Mouse (Mus musculus): Measurements from ENCODE around the gene Ccdc57.

Gene Ccdc57

GRCm38 (mm10) chr11:120932564-120933398, at the start of gene Ccdc57:
Gene Ccdc57 (minus strand): TSS chr11:120932872.
- DNase-seq (ENCODE audit: low spot score in 2 of 2), result peak; percentile 84 to 88

- no peak for DNase-seq (ENCODE audit: low spot score in 2 of 2)
Measured at GRCm38 (mm10) chr11:120982459-120982858, 49.8 kb upstream of the Ccdc57 start.

- DNase-seq (ENCODE audit: low spot score in 2 of 2), result no peak
Measured at GRCm38 (mm10) chr11:120981661-120982060, 49.0 kb upstream of the Ccdc57 start.

GRCm38 (mm10) chr11:120980427-120981035, 47.9 kb upstream of the Ccdc57 start:
- DNase-seq (ENCODE audit: low spot score in 2 of 2), result no peak

GRCm38 (mm10) chr11:120979711-120980426, 47.2 kb upstream of the Ccdc57 start:
- no peak for DNase-seq (ENCODE audit: low spot score in 2 of 2)

- no peak for DNase-seq (ENCODE audit: low spot score in 2 of 2)
Measured at GRCm38 (mm10) chr11:120973318-120973717, 40.6 kb upstream of the Ccdc57 start.

GRCm38 (mm10) chr11:120971237-120971636, 38.6 kb upstream of the Ccdc57 start:
- no peak for DNase-seq (ENCODE audit: low spot score in 2 of 2)

GRCm38 (mm10) chr11:120969742-120970141, 37.1 kb upstream of the Ccdc57 start:
- no peak for DNase-seq (ENCODE audit: low spot score in 2 of 2)

GRCm38 (mm10) chr11:120965587-120965986, 32.9 kb upstream of the Ccdc57 start:
- DNase-seq (ENCODE audit: low spot score in 2 of 2), result no peak

- no peak for DNase-seq (ENCODE audit: low spot score in 2 of 2)
Measured at GRCm38 (mm10) chr11:120964195-120965157, 31.8 kb upstream of the Ccdc57 start.

- no peak for DNase-seq (ENCODE audit: low spot score in 2 of 2)
Measured at GRCm38 (mm10) chr11:120962909-120963308, 30.2 kb upstream of the Ccdc57 start.

GRCm38 (mm10) chr11:120962050-120962771, 29.5 kb upstream of the Ccdc57 start:
- DNase-seq (ENCODE audit: low spot score in 2 of 2), result no peak

- no peak for DNase-seq (ENCODE audit: low spot score in 2 of 2)
Measured at GRCm38 (mm10) chr11:120961594-120961993, 28.9 kb upstream of the Ccdc57 start.

GRCm38 (mm10) chr11:120960248-120960647, 27.6 kb upstream of the Ccdc57 start:
- no peak for DNase-seq (ENCODE audit: low spot score in 2 of 2)

GRCm38 (mm10) chr11:120959564-120959963, 26.9 kb upstream of the Ccdc57 start:
- no peak for DNase-seq (ENCODE audit: low spot score in 2 of 2)

- no peak for DNase-seq (ENCODE audit: low spot score in 2 of 2)
Measured at GRCm38 (mm10) chr11:120959066-120959465, 26.4 kb upstream of the Ccdc57 start.

- no peak for DNase-seq (ENCODE audit: low spot score in 2 of 2)
Measured at GRCm38 (mm10) chr11:120957731-120958257, 25.1 kb upstream of the Ccdc57 start.

- no peak for DNase-seq (ENCODE audit: low spot score in 2 of 2)
Measured at GRCm38 (mm10) chr11:120957052-120957451, 24.4 kb upstream of the Ccdc57 start.

- DNase-seq (ENCODE audit: low spot score in 2 of 2), result no peak
Measured at GRCm38 (mm10) chr11:120955701-120956100, 23.0 kb upstream of the Ccdc57 start.

- DNase-seq (ENCODE audit: low spot score in 2 of 2), result no peak
Measured at GRCm38 (mm10) chr11:120954936-120955335, 22.3 kb upstream of the Ccdc57 start.
